ENCODE assay signal across 11 mouse cellular contexts in the genomic region with DNA sequence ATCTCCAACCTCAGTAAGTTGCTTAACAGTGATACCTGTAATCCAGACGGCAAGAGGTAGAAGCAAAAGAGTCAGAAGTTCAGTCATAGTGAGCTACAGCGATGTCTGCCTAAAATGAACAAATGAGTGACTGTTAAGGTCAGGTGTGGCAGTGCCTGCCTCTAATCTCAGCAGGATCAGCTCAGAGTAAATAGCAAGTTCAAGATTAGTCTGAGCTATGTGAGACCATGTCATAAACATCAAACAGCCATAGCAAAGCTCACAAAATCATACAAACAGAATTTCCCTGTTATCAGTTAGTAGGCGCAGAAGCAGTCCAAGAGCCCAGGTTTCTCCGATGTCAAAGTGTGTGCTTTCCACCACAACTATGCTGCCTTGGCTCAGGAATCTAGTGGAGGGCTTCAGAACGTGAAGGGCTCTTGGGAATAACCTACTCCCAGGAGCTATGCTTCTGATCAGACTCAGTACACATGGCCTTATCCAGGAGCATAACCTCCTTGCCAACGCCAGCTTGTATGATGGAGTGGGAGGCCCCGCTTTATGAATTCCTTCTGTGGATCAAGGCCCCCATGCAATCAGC.
"Had no signal": no experiment of that assay in that cellular context is flagged by ENCODE, and none has a peak within 500 bp of the region (broad histone marks: within the 10 kb centered on the region; RNA-seq: fewer than 3 reads in every experiment).

No protein-coding gene starts in this region.

- H3K9ac ChIP-seq: kidney, embryonic 15.5 days; limb, embryonic 13.5 days; liver, embryonic 14.5 days; midbrain, embryonic 12.5 days had no signal

- H3K9me3 ChIP-seq: kidney, embryonic 15.5 days; midbrain, embryonic 12.5 days had no signal

- ATAC-seq: hindbrain, postnatal 0 days had no signal

- H3K4me2 ChIP-seq: kidney, embryonic 15.5 days; limb, embryonic 13.5 days; midbrain, embryonic 12.5 days had no signal

- H3K27me3 ChIP-seq: kidney, embryonic 15.5 days; limb, embryonic 13.5 days; midbrain, embryonic 12.5 days had no signal

- H3K27ac ChIP-seq: hindbrain, postnatal 0 days; kidney, embryonic 15.5 days; limb, embryonic 13.5 days; liver, embryonic 14.5 days; midbrain, embryonic 12.5 days had no signal

- H3K4me1 ChIP-seq: kidney, embryonic 15.5 days; limb, embryonic 13.5 days; midbrain, embryonic 12.5 days had no signal

- H3K36me3 ChIP-seq: kidney, embryonic 15.5 days; limb, embryonic 13.5 days; midbrain, embryonic 12.5 days had no signal

- H3K4me3 ChIP-seq: kidney, embryonic 15.5 days; limb, embryonic 13.5 days; midbrain, embryonic 12.5 days had no signal

- DNase-seq: kidney, adult 2 months; kidney, postnatal 25 days; left cerebral cortex, postnatal 4 days; right cerebral cortex, postnatal 14 days; thymus, adult 18-20 months; thymus, postnatal 14 days had no signal
